Mouse (Mus musculus) megakaryocyte, embryonic 14.5 days (primary cell): ENCODE data around the gene Ctxn1.

Source experiments
- FLI1 ChIP-seq: IDR thresholded peaks from 2 replicates; pipeline ENCODE4 v1.6.1; 2012; ENCODE audit warnings: low read length, inconsistent platforms, mixed read lengths
- GATA1 ChIP-seq: IDR thresholded peaks from 3 replicates; pipeline ENCODE4 v1.6.1; 2012; ENCODE audit warnings: mixed read lengths, low read length, inconsistent platforms, borderline replicate concordance

- TF ChIP-seq GATA1 (no peak), FLI1 (no peak)
Observed at GRCm38 (mm10) chr8:4254001-4254400, 5.1 kb downstream of the Ctxn1 start.
